Mouse (Mus musculus): ENCODE data around the gene Krt17. TPM values are rescaled to one million over a fixed set of nuclear protein-coding genes. Genes with fewer than 3 reads are reported as not detected.

Gene Krt17
- polyA plus RNA-seq, 1 experiment: 0.16 TPM

DNA sequence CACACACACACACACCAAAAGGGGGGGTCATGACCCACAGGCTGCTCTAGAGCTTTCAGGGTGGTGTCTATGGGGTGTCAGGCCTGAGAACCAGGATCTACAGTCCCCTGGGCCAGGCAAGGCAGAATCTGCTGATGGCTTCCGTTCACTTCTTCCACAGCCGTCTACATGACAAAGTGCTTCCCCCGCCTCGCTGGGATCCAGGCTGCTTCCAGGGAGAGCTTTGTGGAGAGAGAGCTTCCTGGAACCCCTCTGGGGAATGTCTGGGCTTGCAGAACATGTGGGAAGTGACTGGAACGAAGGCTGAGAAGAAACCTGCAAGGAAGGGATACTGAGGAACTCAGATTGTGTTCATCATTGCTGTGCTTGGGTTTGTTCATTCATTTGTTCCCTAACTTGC lies 17.9 kb upstream of the Krt17 start:
- TF ChIP-seq POLR2A (IDR thresholded peaks at IDR 0.05; ENCODE audit: borderline replicate concordance, insufficient read depth, low read length) (no peak), CTCF (IDR thresholded peaks at IDR 0.05; ENCODE audit: borderline replicate concordance, insufficient read depth, low read depth, low read length) (no peak)
- DNase-seq: no peak
- WGBS: 66% methylated on average over 5 of the region's 5 CpGs
- Histone ChIP-seq H3K4me3 (replicated peaks; ENCODE audit: insufficient read depth, low read depth, low read length) (no peak overlapping the region), H3K27ac (ENCODE audit: insufficient read depth, low read length) (no peak overlapping the region), H3K27me3 (ENCODE audit: control insufficient read depth, insufficient read depth, low read length) (no peaks in the 10 kb centered on the region), H3K4me1 (ENCODE audit: control insufficient read depth, insufficient read depth, low read length) (no peaks in the 10 kb centered on the region)

DNA sequence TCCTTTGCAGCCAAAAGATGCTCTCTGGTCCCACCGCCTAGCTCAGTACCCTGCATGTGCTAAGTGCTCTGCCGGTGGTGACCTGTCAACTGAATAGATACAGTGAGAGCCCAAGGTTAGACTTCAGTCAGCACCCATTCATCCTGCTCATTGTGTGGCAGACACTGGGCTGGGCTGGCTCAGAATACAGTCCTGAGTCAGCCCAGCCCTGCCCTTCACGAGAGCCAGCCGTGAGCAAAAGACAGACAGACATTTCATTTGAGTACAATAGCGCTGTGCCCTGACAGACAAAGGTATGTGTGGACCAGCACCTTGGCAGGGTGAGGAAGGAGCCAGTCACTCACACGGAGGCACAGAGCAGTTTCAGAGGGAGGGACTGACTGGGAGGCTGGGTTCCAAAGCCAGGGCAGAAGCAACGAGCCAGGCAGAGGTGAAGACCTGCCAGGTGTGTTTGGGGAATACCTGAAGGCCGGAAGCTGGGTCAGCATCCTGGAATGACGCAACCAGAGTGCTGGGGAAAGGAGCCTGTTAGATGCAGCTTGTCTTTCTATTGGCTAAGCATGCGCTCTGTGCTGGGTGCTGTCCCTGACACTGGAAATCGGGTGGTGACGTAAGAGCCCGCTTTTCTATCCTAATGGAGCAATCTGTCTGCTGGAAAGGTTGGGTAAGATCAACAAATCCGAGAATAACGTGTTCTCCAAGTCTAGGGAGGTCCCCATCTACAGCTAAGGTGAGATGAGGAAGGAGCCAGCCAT lies 17.1 kb upstream of the Krt17 start:
- no peak overlapping the region for H3K27ac ChIP-seq (ENCODE audit: insufficient read depth, low read length)
- no peaks in the 10 kb centered on the region for H3K4me1 ChIP-seq (ENCODE audit: control insufficient read depth, insufficient read depth, low read length)
- H3K4me3 ChIP-seq (replicated peaks; ENCODE audit: insufficient read depth, low read depth, low read length): no peak overlapping the region
- H3K27me3 ChIP-seq (ENCODE audit: control insufficient read depth, insufficient read depth, low read length): no peaks in the 10 kb centered on the region
- 71% methylated on average over 15 of the region's 15 CpGs for WGBS
- TF ChIP-seq POLR2A (IDR thresholded peaks at IDR 0.05; ENCODE audit: borderline replicate concordance, insufficient read depth, low read length): no peak
- no peak for DNase-seq

DNA sequence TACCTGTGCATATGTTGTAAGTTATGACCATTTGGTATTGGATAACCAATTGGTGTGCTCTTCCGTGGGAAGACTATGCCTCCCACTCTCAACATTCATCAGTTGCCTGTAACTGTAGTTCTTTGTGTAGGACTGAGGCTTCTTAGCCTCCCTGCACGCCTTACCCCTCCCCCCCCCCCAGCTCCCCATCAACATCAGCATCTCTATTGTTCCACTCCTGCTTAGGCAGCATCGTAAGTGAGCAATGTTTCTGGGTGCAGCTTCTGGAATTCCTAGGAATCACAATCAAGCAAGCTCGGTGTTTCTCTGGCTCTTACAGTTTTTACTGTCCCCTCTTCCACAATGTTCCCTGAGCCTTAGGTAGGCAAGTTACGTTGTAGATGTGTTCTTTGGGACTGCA lies 14.6 kb upstream of the Krt17 start:
- Histone ChIP-seq H3K4me3 (replicated peaks; ENCODE audit: insufficient read depth, low read depth, low read length) (no peak overlapping the region), H3K4me1 (ENCODE audit: control insufficient read depth, insufficient read depth, low read length) (no peaks in the 10 kb centered on the region), H3K27ac (ENCODE audit: insufficient read depth, low read length) (no peak overlapping the region), H3K27me3 (ENCODE audit: control insufficient read depth, insufficient read depth, low read length) (no peaks in the 10 kb centered on the region)
- WGBS: 56% methylated on average over 5 of the region's 5 CpGs
- no peak for TF ChIP-seq POLR2A (IDR thresholded peaks at IDR 0.05; ENCODE audit: borderline replicate concordance, insufficient read depth, low read length)
- no peak for TF ChIP-seq CTCF (IDR thresholded peaks at IDR 0.05; ENCODE audit: borderline replicate concordance, insufficient read depth, low read depth, low read length)
- no peak for DNase-seq

DNA sequence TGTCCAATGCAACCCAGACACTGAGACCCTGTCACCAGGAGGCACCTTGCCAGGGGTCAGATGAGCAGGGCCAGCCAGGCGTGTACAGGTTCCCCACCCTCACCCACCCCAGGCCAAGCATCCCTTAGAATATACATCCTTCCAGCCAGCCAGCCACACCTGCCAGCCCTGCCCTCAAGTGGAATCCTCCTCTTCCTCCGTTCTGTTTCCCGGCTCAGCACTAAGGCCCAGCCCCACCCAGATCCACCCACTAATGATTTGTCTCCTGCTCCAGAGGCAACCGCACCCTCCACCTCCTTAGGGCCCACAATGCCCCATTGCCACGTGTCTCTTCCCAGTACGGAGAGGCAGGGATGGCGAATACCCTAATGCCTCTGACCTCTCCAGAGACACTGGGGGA lies 13.9 kb upstream of the Krt17 start:
- WGBS: 63% methylated on average over 7 of the region's 7 CpGs
- Histone ChIP-seq H3K27ac (ENCODE audit: insufficient read depth, low read length) (no peak overlapping the region), H3K27me3 (ENCODE audit: control insufficient read depth, insufficient read depth, low read length) (no peaks in the 10 kb centered on the region), H3K4me3 (replicated peaks; ENCODE audit: insufficient read depth, low read depth, low read length) (no peak overlapping the region), H3K4me1 (ENCODE audit: control insufficient read depth, insufficient read depth, low read length) (no peaks in the 10 kb centered on the region)
- no peak for DNase-seq
- no peak for TF ChIP-seq CTCF (IDR thresholded peaks at IDR 0.05; ENCODE audit: borderline replicate concordance, insufficient read depth, low read depth, low read length)
- TF ChIP-seq POLR2A (IDR thresholded peaks at IDR 0.05; ENCODE audit: borderline replicate concordance, insufficient read depth, low read length): no peak

DNA sequence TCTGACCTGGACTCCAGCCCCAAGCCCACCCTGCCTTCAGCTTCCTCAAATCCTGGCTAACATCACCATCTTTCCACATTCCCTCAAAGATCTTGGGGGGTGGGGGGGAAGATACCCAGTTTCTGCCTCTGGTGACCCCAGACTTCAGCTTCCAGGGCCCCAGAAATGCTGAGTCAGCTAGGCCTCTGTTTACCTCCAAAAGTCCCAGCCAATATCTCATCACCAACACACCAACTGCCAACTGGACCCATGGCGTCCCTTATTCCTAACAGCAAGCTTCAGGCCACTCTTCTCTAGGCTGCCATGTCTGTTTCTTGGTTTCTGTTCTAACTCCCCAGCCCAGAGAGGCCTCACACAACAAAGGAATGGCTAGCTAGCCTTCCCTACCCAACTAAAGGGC lies 11.0 kb upstream of the Krt17 start:
- 90% methylated on average over 1 of the region's 1 CpGs for WGBS
- TF ChIP-seq CTCF (IDR thresholded peaks at IDR 0.05; ENCODE audit: borderline replicate concordance, insufficient read depth, low read depth, low read length) (no peak), POLR2A (IDR thresholded peaks at IDR 0.05; ENCODE audit: borderline replicate concordance, insufficient read depth, low read length) (no peak)

DNA sequence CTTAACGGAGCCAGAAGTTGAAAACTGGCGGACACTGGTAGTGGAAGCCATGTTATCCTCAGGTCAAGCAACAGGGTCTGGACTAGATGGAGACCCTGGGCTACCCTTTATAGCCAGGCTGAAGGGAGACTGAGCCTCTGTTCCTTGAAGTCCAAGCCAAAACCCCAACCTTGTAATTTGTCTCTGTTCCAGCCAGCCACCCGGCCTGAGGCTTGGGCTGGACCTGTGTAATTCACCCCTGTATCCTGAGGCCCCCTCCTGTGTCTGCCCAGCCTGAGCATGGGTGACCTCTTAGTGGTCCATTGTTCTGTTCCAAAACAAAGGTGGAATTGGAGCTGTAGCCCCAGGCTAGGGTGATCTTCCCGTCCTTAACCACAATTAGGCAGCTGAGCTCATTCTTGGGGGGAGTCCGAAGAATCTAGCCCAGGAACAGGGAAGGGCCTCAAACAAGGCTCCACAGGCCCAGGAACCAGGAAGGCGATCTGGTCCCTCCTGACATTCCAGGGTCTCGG lies 9.0 kb upstream of the Krt17 start, which contains the start of gene Krt42:
Gene Krt42, minus strand, starts transcription at position 51 of the 512 bp plus-strand sequence.
- Histone ChIP-seq H3K4me1 (ENCODE audit: control insufficient read depth, insufficient read depth, low read length) (no peaks in the 10 kb centered on the region), H3K4me3 (replicated peaks; ENCODE audit: insufficient read depth, low read depth, low read length) (no peak within 1 kb of the TSS), H3K27me3 (ENCODE audit: control insufficient read depth, insufficient read depth, low read length) (no peaks in the 10 kb centered on the region), H3K27ac (ENCODE audit: insufficient read depth, low read length) (no peak within 1 kb of the TSS)
- TF ChIP-seq POLR2A (IDR thresholded peaks at IDR 0.05; ENCODE audit: borderline replicate concordance, insufficient read depth, low read length) (no peak), CTCF (IDR thresholded peaks at IDR 0.05; ENCODE audit: borderline replicate concordance, insufficient read depth, low read depth, low read length) (no peak)
- DNase-seq: no peak
- 86% methylated on average over 7 of the region's 7 CpGs for WGBS

More for the DNA sequence above, 11.0 kb upstream of the Krt17 start:
- DNase-seq: no peak
- H3K27me3 ChIP-seq (ENCODE audit: control insufficient read depth, insufficient read depth, low read length): no peaks in the 10 kb centered on the region
- H3K4me3 ChIP-seq (replicated peaks; ENCODE audit: insufficient read depth, low read depth, low read length): no peak overlapping the region
- H3K27ac ChIP-seq (ENCODE audit: insufficient read depth, low read length): no peak overlapping the region
- H3K4me1 ChIP-seq (ENCODE audit: control insufficient read depth, insufficient read depth, low read length): no peaks in the 10 kb centered on the region

DNA sequence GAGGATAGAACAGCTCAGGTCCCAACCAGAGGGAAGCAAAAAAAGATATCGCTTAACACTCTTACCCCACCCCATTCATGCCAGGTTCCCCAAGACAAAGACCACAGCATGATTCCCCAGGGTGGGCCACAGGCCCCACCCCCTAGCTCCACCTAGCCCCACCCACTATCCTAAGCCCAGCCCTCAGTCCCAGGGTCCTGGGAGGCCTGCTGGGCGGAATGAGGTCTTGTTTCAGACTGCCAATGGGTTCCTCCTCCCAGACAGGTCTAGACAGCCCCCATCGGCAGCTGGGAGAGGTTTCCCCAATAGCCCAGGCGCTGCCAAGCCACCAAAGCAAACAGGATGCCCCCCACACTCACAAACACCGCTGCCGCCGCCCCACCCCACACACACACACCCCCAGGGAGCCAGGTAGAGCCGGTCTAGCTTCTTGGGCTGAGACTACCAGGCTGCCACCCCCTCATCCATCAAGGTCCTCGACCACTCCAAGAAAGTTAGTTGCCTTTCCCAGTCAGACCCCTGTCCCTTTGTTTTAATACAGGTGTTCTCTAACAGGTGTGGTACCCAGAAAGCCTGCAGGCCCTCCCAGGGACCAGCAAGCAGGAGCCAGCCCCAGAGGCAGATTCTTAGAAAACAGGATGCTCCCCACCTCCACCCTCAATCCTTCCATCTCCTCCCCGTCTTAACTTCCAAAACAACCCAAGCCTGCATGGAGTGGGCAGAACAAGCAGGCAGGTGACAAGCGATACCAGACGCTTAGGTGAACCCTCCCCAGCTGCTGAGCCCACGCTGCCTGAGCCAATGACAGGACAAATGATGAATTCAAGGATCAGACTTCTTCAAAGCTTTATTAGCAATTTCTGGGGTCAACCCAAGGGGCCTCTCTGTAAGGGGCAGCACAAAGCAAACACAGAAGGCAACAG lies 1.5 kb upstream of the Krt17 start:
- no peak for DNase-seq
- H3K4me3 ChIP-seq (replicated peaks; ENCODE audit: insufficient read depth, low read depth, low read length): no peak overlapping the region
- H3K4me1 ChIP-seq (ENCODE audit: control insufficient read depth, insufficient read depth, low read length): no peaks in the 10 kb centered on the region
- TF ChIP-seq POLR2A (IDR thresholded peaks at IDR 0.05; ENCODE audit: borderline replicate concordance, insufficient read depth, low read length): no peak
- TF ChIP-seq CTCF (IDR thresholded peaks at IDR 0.05; ENCODE audit: borderline replicate concordance, insufficient read depth, low read depth, low read length): no peak
- no peaks in the 10 kb centered on the region for H3K27me3 ChIP-seq (ENCODE audit: control insufficient read depth, insufficient read depth, low read length)
- H3K27ac ChIP-seq (ENCODE audit: insufficient read depth, low read length): no peak overlapping the region
- WGBS: 36% methylated on average over 13 of the region's 13 CpGs

All from cerebellum, adult 2 months (tissue).